Mouse (Mus musculus): ENCODE data around the gene Irgm1. TPM values are rescaled to one million over a fixed set of nuclear protein-coding genes. Genes with fewer than 3 reads are reported as not detected.
"Not testable (repeated sequence)": the region's sequence is repeated elsewhere in the genome, so short reads cannot be mapped to it uniquely, and the experiment has no call there.

The Irgm1 gene
- total RNA-seq, 2 experiments from 2014 or later = 8.7 to 11.3 TPM

- intact Hi-C loops (cut with DNase I) = loop anchor here (2.0 kb wide), 1 partner anchor 19 kb away; no protein-coding TSS in a partner anchor
- DNase-seq = peak; percentile 64 to 67
Observed at GRCm38 (mm10) chr11:48837310-48838180, 33.9 kb downstream of the Irgm1 start.

DNA sequence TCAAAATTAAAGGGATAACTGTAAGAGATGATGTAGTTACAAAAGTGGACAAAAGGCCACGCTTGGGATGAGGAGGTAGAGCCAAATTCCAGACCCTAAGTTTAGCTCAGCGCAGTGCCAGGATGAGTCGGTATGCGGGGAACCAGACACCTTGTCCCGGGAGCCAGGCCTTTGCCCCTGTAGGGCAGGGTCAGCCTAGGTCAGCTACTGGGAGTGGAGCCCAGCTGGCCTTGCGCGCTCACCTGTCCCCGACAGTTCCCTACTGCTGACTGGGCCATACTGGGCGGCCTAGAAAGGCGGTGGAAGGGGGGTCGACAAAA lies 34.5 kb downstream of the Irgm1 start:
- intact Hi-C loops (cut with DNase I) = loop anchor here (2.0 kb wide), 1 partner anchor 18 kb away; no protein-coding TSS in a partner anchor
- peak in 1 of 2 experiments; percentile 75 for DNase-seq

- intact Hi-C loops (cut with DNase I) = loop anchor here (2.0 kb wide), 1 partner anchor 17 kb away; no protein-coding TSS in a partner anchor
- DNase-seq = no peak
Observed at GRCm38 (mm10) chr11:48835923-48836322, 35.6 kb downstream of the Irgm1 start.

- peak; percentile 85 to 93 for DNase-seq
- intact Hi-C loops (cut with DNase I) = loop anchor here (1.0 kb wide), 1 partner anchor 22 kb away; no protein-coding TSS in a partner anchor
Observed at GRCm38 (mm10) chr11:48833731-48834639, 37.5 kb downstream of the Irgm1 start.

DNA sequence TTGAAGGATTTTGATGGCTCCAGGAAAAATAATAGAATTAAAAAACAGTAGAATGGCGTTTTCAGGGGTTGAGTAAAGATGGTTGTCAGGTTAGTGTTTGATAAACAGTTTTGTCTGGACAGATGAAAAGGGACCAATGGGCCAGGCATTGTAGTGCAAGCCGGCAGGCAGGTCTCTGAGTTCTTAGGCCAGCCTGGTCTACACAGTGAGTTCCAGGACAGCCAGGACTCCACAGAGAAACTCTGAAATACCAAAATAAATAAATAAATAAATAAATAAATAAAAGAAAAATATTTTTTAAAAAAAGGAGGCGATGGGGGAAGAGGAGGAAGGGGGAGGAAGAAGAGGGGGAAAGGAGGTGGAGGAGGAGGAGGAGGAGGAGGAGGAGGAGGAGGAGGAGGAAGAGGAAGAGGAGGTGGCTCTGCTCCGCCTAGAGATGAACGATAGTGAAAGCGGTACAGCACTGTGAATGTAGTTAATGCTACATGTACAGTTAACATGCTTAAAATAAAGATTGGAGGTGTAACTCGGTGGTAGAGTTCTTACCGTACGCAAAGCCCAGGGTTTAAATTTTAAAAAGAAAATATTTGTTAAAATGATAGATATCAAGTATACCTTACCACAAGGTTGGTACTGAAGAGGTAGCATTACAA lies 38.3 kb downstream of the Irgm1 start:
- intact Hi-C loops (cut with DNase I) = loop anchor here (1.0 kb wide), 1 partner anchor 23 kb away; no protein-coding TSS in a partner anchor
- DNase-seq = no peak

DNA sequence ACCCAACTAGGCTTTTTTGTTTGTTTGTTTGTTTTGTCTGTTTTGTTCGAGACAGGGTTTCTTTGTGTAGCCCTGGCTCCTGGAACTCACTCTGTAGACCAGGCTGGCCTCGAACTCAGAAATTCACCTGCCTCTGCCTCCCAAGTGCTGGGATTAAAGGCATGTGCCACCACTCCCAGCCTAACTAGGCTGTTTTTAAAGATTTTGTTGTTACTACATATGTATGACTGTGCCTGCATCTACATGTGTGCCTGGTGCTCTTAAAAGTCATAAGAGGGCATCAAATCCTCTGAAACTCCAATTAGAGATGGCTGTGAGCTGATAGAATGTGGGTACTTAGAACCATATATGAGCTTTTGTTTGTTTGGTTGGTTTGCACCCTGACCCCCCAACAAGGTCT lies 40.2 kb downstream of the Irgm1 start:
- no peak for DNase-seq
- intact Hi-C loops (cut with DNase I) = no loop called here

DNA sequence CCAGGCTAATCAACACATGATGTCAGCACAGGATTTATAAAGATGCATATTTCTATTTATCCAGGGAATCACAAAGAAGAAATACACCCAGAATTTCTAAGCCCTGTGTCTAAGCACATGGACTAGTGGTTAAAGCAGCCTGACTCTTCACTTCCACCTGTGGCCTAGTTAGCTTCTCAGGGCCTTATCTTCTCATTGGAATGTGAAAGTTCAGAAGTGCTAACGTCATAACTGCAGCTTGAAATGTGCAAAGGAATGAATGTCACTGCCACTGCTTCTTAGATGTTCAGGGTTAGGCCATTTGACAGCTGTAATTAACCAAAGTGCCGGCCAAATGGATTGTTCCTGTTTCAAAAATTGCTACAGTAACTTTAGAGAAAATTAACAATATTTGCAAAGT lies 41.2 kb downstream of the Irgm1 start:
- DNase-seq = no peak
- intact Hi-C loops (cut with DNase I) = no loop called here

- intact Hi-C loops (cut with DNase I) = no loop called here
- DNase-seq = no peak
Observed at GRCm38 (mm10) chr11:48827926-48828325, 43.6 kb downstream of the Irgm1 start.

- intact Hi-C loops (cut with DNase I) = no loop called here
Observed at GRCm38 (mm10) chr11:48826752-48827096, 44.8 kb downstream of the Irgm1 start.

GRCm38 (mm10) chr11:48825979-48826751 lies 45.3 kb downstream of the Irgm1 start, which contains the start of the genes Trim7 and Gm12184:
TSS of gene Trim7 (plus strand) at chr11:48826140.
TSS of gene Gm12184 (minus strand) at chr11:48826655.
- intact Hi-C loops (cut with DNase I) = not testable (repeated sequence)

More at GRCm38 (mm10) chr11:48826752-48827096, 44.8 kb downstream of the Irgm1 start:
- DNase-seq = no peak

DNA sequence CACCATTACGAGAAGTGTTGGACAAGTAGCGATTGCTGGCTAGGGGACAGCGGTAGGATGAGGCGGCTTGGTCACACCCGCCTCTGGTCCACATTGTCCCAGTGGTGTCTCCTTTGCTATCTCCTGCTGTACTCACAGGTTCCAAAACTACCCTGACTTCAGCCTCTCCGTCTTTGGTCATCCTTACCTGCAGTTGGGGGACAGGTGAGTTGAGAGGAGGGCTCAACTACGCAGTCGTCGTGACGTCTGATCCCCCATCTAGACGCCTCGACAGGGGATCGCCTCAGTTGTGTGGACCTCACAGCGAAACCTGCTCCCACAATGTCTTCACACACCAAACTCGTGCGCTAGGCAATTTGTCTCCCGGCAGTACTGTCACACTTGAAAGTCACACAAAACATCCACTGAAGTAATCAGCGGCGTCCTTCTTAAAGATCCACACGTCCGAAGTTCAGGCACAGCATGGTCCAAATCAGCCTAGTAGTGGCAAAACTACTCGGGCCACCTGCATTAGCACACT lies 47.1 kb downstream of the Irgm1 start:
- intact Hi-C loops (cut with DNase I) = no loop called here
- DNase-seq = no peak

More at GRCm38 (mm10) chr11:48825979-48826751, 45.3 kb downstream of the Irgm1 start, which contains the start of the genes Trim7 and Gm12184:
- DNase-seq = peak in 1 of 2 experiments; percentile 32

GRCm38 (mm10) chr11:48823536-48823972 lies 47.9 kb downstream of the Irgm1 start:
- peak in 1 of 2 experiments; percentile 39 for DNase-seq
- intact Hi-C loops (cut with DNase I) = no loop called here

- no peak for DNase-seq
- intact Hi-C loops (cut with DNase I) = no loop called here
Observed at GRCm38 (mm10) chr11:48822768-48823512, 48.5 kb downstream of the Irgm1 start.

- DNase-seq; intact Hi-C loops (cut with DNase I): not testable (repeated sequence)
Observed at GRCm38 (mm10) chr11:48821299-48821698, 50.2 kb downstream of the Irgm1 start.

- DNase-seq = no peak
- intact Hi-C loops (cut with DNase I) = no loop called here
Observed at GRCm38 (mm10) chr11:48820308-48820674, 51.2 kb downstream of the Irgm1 start.

GRCm38 (mm10) chr11:48819614-48820307 lies 51.7 kb downstream of the Irgm1 start:
- intact Hi-C loops (cut with DNase I) = loop anchor here (2.0 kb wide), 1 partner anchor 17 kb away; no protein-coding TSS in a partner anchor
- no peak for DNase-seq

GRCm38 (mm10) chr11:48818346-48818745 lies 53.1 kb downstream of the Irgm1 start:
- intact Hi-C loops (cut with DNase I) = loop anchor here (1.0 to 2.0 kb wide), 2 partner anchors 18 to 38 kb away; no protein-coding TSS in a partner anchor

DNA sequence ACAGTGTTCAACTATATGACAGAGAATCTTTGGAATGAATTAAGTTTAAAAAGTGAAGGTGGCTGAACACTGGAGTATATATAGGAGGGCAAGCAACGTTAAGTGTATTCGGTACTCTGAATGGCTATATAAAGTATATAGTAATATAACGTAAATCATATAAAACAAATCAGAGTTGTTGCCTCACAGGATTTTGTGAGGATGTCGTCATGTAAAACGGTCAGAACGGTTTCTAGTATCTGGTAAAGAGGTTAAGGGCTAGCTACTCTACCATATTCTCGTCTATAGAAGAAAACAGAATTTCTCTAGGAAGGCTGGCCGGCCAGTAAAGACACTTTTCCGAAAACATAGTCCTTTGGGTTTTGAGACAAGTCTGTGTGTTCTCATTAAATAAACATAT lies 53.7 kb downstream of the Irgm1 start:
- DNase-seq = no peak
- intact Hi-C loops (cut with DNase I) = loop anchor here (1.0 to 2.0 kb wide), 3 partner anchors 17 to 39 kb away; partner anchors contain the start of gene Rack1

More at GRCm38 (mm10) chr11:48818346-48818745, 53.1 kb downstream of the Irgm1 start:
- peak; percentile 75 to 78 for DNase-seq
